Mouse (Mus musculus) liver, postnatal 0 days (tissue): ENCODE results near the gene Nras.

Experiments used
- CTCF ChIP-seq: sonication (generic); IDR thresholded peaks from 2 replicates; pipeline ENCODE4 v1.5.1; 2016; ENCODE audit warnings: antibody characterized with exemption, low read depth
- EP300 ChIP-seq: IDR thresholded peaks from 2 replicates; pipeline ENCODE4 v1.6.1; 2016; ENCODE audit warnings: antibody characterized with exemption, low read depth, mild to moderate bottlenecking

DNA sequence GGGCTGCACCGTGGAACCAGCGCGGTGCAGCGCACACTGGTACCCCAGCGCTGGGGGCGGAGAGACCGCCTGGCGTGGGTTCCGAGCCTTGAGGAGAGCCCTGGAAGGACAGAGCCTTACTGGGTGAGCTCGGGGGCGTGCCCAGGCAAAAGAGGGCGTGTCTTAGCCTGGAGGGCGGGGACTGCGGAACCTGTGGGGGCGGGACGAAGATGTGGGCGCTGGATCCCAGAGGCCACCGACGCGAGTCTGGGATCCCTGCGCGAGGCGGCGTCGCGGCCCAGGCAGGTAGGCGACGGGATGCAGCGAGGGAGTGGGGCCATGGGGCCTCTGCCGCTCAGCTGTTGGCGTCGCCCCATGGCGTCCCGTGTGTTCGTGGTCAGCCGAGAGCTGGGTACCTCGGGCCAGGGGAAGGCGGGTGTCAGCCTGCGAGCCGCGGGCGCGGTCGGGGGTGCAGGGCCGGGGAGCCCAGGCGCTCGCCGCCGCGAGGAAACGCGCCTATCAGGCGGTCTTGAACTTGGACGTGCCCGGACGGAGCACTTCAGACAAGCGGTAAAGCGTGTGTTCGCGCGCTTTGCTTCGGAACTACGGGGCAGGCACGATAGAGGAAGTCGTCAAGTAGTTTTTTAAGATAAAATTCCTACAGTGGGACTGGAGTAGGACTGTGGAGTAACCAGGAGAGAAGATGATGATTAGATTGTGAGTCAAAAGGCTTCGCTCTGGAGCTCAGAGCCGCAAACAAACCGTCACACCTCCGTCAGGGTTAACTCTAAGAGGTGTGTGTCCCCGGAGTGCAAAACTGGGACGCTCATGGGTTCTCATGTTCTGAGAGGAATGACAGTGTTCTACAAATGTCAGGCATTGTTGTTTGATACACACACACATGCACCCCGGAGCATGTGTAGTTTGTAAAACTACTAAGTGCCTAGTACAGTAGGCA lies 44.6 kb downstream of the Nras start, which contains the start of gene Dennd2c:
- TF ChIP-seq CTCF (0 out of 2 replicates have a peak, but pooled peaks have one; percentile 7), EP300 (no peak)
